Mouse (Mus musculus) neural tube, embryonic 13.5 days (tissue): ENCODE results near the gene Chst14. TPM values are rescaled to one million over a fixed set of nuclear protein-coding genes. Genes with fewer than 3 reads are reported as not detected.
A peak's percentile ranks its signal among the peaks of the same experiment; 100 is the strongest.

Experiments used
- ATAC-seq: fragments of 200-750 bp; cut with Nextera tagmentation; 2 replicates; pipeline ENCODE4 v1.8.0; 2017; ENCODE audit warnings: low read depth, mild to moderate bottlenecking, moderate TSS enrichment, moderate library complexity
- H3K27ac ChIP-seq: fragments of 300-500 bp; sonication (generic); replicated peaks from 2 replicates; pipeline ENCODE4 v1.5.1; 2015; ENCODE audit warnings: moderate library complexity, mild to moderate bottlenecking, inconsistent platforms
- H3K27me3 ChIP-seq: fragments of 300-500 bp; sonication (generic); 2 replicates; pipeline ENCODE4 v1.6.1; 2015; ENCODE audit warnings: mild to moderate bottlenecking, inconsistent platforms
- H3K36me3 ChIP-seq: fragments of 300-500 bp; sonication (generic); 2 replicates; pipeline ENCODE4 v1.6.1; 2015; ENCODE audit warnings: mild to moderate bottlenecking, inconsistent platforms
- H3K4me1 ChIP-seq: fragments of 300-500 bp; sonication (generic); replicated peaks from 2 replicates; pipeline ENCODE4 v1.6.1; 2015; ENCODE audit warnings: inconsistent platforms
- H3K4me2 ChIP-seq: fragments of 300-500 bp; sonication (generic); 2 replicates; pipeline ENCODE4 v1.6.1; 2015; ENCODE audit warnings: inconsistent platforms, mild to moderate bottlenecking, moderate library complexity
- H3K4me3 ChIP-seq: fragments of 300-500 bp; sonication (generic); 2 replicates; pipeline ENCODE4 v1.5.1; 2015; ENCODE audit warnings: mild to moderate bottlenecking, inconsistent platforms
- H3K9ac ChIP-seq: fragments of 300-500 bp; sonication (generic); 2 replicates; pipeline ENCODE4 v1.6.1; 2015; ENCODE audit warnings: moderate library complexity, mild to moderate bottlenecking, inconsistent platforms
- H3K9me3 ChIP-seq: fragments of 300-500 bp; sonication (generic); 2 replicates; pipeline ENCODE4 v1.6.1; 2016; ENCODE audit warnings: inconsistent platforms
- WGBS: fragments of 180-500 bp; shearing (Covaris S2); methylation state at CpG from one replicate; pipeline ENCODE4 v1.1.7; 2015; 5-methylcytosine and 5-hydroxymethylcytosine counted together
- polyA plus RNA-seq: library from polyadenylated mRNA; unstranded; fragments of >200 nt; fragmentation: Nextera tagmentation; extraction: Ambion mirVana; gene quantifications from 2 replicates; pipeline ENCODE4 v1.2.1, GENCODE M21; 2015

Gene Chst14
- polyA plus RNA-seq, 1 experiment from 2014 or later: 10.4 TPM

DNA sequence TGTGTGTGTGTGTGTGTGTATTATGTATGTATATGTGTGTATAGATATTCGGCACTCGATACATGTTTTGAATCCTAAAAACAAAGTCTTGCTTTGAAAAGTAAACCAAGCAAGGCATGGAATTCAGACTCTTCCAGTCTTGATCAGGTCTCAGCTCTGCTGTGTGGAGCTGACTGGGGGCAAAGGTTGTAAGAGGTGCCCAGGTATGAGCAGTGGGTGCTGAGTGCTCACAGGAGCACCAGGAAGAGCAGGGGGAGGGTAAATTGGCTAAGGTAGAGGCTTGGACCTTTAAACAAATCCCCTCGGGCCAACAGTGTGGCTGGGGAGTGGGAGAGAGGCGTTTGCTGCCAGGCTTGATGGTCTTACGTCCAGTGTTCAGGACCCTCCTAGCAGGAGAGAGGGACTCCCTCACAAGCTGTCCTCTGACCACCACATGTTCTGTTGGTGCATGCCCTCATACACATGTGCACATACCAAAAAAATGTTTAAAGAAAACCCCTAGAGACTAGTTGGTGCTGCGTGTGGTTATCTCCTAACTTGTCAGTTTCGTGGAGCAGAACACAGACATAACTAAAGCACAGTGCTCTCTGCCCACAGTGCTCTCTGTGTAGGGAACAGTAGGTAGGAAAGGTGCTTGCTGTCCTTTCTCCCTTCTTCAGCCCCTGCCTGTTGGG, 15.6 kb upstream of the Chst14 start:
- ATAC-seq: no peak
- H3K27ac ChIP-seq: no peak overlapping the region
- H3K4me3 ChIP-seq: no peak overlapping the region
- no peaks in the 10 kb centered on the region for H3K9me3 ChIP-seq
- H3K9ac ChIP-seq: no peak overlapping the region
- H3K27me3 ChIP-seq: no peaks in the 10 kb centered on the region
- peaks cover 59% of the 10 kb centered on the region for H3K4me1 ChIP-seq
- 82% methylated on average over 7 of the region's 7 CpGs for WGBS
- no peaks in the 10 kb centered on the region for H3K36me3 ChIP-seq
- no peak overlapping the region for H3K4me2 ChIP-seq

DNA sequence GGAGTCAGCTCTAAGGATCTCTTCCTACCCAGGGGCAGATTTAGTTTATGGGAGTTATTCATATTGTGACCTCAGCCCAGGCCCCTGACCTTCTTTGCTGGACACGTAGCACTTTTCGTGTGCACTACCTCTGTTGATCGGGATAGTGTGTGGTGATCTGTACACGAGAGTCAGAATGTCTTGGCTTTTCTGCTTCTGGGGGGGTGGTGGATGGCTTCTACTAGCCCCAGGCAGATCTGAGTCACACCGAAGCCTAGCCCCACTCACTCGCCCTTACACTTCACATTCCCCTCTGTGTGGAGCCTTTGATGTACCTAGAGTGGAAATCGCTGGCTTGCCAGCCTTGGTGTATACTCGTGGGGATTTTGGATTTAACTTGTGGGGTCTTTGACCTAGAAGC, 13.6 kb upstream of the Chst14 start:
- Histone ChIP-seq H3K36me3 (peaks cover 15% of the 10 kb centered on the region; the same call in 1 of the 2 replicates), H3K27ac (no peak overlapping the region), H3K27me3 (no peaks in the 10 kb centered on the region), H3K9me3 (no peaks in the 10 kb centered on the region), H3K4me1 (peaks cover 54% of the 10 kb centered on the region), H3K4me2 (no peak overlapping the region), H3K9ac (no peak overlapping the region), H3K4me3 (no peak overlapping the region)
- no peak for ATAC-seq
- 81% methylated on average over 8 of the region's 8 CpGs for WGBS

DNA sequence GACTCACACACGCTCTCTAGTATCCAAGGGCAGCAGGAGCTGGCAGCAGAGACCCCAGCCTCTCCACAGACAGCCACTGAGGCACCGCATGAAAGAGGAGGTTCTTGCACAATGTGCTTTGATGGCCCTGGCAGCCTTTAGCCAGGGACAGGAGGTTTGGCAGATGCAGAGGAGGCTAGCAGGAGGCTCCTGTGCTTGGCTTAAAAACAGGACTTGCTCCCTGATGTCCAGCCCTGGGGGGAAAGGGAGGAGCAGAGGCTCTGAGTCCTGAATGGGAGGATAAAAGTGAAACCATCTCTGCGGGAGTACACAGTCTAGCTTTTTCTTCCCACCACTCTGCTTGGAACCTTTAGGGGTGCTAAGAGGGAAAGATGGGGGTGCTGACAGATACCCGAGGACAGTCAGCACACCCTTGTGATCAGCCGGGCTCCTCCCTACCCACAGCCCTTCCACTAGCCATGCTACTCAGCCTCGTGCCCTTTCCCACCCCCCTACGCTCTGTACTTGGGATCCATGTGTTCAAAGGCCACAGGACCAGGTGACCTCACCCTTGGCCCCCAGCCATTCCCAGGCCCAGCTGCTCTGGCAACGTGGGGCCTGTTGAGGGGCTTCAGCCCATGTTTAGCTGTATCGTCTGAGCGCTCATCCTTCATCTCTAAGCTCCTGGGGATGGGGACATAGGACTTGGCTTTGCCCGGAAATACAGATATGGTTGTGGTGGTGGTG, 12.6 kb upstream of the Chst14 start:
- no peaks in the 10 kb centered on the region for H3K27me3 ChIP-seq
- H3K4me1 ChIP-seq: peaks cover 49% of the 10 kb centered on the region
- H3K4me3 ChIP-seq: no peak overlapping the region
- 57% methylated on average over 11 of the region's 11 CpGs for WGBS
- no peaks in the 10 kb centered on the region for H3K9me3 ChIP-seq
- no peak overlapping the region for H3K27ac ChIP-seq
- ATAC-seq: no peak
- H3K36me3 ChIP-seq: peaks cover 20% of the 10 kb centered on the region; the same call in 1 of the 2 replicates
- H3K9ac ChIP-seq: no peak overlapping the region; the same call in 1 of the 2 replicates
- no peak overlapping the region for H3K4me2 ChIP-seq

DNA sequence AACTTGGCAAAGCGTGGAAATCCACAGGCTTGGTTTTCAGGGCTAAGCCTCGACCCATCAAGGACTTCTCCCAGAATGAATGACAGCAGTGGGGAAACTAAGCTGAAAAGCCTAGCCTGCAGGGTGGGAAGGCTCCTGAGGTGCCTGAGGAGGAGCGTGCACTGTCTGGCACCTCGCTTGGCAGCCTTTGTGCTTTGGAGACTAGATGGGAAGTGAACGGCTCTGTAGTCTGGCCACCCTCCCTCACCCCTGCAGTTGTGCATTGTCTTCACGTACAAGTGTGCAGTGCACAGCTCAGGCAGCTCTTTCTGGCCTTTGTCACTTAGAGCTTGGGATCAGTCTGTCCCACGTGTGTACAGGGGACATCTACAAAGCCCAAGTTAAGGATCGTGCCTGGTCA, 11.6 kb upstream of the Chst14 start:
- H3K27ac ChIP-seq: no peak overlapping the region
- no peak overlapping the region for H3K4me3 ChIP-seq
- H3K4me2 ChIP-seq: no peak overlapping the region
- no peak for ATAC-seq
- H3K36me3 ChIP-seq: peaks cover 30% of the 10 kb centered on the region
- H3K9ac ChIP-seq: no peak overlapping the region
- H3K9me3 ChIP-seq: no peaks in the 10 kb centered on the region
- H3K27me3 ChIP-seq: no peaks in the 10 kb centered on the region
- 44% methylated on average over 8 of the region's 8 CpGs for WGBS
- H3K4me1 ChIP-seq: peaks cover 42% of the 10 kb centered on the region

DNA sequence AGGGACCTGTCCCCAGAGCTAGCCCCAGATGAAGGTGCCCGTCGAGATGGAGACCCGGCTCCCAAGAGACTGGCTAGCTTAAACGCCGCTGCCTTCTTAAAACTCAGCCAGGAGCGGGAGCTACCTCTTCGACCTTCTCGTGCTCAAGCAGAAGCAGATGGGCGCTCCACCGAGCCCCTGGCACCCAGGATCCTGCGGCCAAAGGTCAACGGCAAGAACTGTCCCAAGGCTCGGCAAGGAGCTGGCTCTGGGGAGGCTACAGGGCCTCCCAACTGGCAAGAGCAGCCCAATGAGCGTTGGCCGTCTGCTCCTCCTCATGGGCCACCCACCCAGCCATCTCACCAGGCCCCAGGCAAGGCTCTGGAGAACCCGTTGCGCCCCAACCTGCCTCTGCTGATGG, 9.9 kb upstream of the Chst14 start:
- Histone ChIP-seq H3K9me3 (no peaks in the 10 kb centered on the region), H3K4me3 (no peak overlapping the region), H3K9ac (no peak overlapping the region), H3K27ac (no peak overlapping the region), H3K4me1 (peaks cover 36% of the 10 kb centered on the region), H3K27me3 (no peaks in the 10 kb centered on the region), H3K4me2 (no peak overlapping the region), H3K36me3 (peaks cover 47% of the 10 kb centered on the region)
- 91% methylated on average over 17 of the region's 17 CpGs for WGBS
- no peak for ATAC-seq

DNA sequence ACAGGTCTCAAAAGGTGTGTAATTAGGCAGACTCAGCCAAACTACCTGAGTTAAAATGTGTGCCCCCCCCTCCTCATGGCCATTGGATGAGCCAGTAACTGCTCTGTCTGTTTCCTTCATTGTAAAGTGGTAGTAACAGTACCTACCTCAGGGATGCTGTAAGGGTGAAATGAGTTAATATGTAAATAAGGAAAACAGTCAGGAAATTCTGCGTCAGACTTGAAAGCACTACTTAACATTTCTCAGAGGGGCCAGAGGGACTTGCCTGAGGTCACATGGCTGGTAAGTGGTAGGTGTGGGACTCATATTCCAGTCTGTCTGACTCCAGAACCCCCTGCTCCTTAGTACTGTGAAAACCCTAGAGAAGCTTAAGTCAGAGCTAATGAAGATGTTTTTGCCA, 7.8 kb upstream of the Chst14 start:
- Histone ChIP-seq H3K36me3 (peaks cover 68% of the 10 kb centered on the region), H3K4me3 (no peak overlapping the region), H3K27me3 (no peaks in the 10 kb centered on the region), H3K27ac (no peak overlapping the region), H3K4me1 (peaks cover 16% of the 10 kb centered on the region), H3K9me3 (no peaks in the 10 kb centered on the region), H3K9ac (no peak overlapping the region), H3K4me2 (no peak overlapping the region)
- WGBS: 66% methylated on average over 1 of the region's 1 CpGs
- ATAC-seq: no peak

DNA sequence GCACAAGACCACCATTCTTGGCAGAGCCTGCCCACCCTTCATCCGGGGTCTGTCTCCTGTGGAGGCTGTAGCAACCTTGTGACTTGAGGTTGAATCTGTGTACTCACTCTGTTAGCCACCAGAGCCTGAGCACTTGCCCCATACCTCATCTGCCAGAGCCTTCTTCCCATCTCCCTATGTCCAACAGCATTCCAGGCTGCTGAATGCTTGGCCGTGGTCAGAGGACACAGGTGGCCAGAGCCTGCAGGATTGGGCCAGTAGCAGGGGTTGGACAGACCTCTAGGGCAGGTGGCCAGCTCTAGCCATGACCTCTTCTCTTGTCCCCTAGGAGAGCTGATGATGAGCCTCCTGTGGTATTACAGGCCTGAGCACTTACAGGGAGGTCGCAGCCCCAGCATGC, 5.9 kb upstream of the Chst14 start:
- Histone ChIP-seq H3K36me3 (peaks cover 73% of the 10 kb centered on the region), H3K4me3 (no peak overlapping the region), H3K9ac (no peak overlapping the region), H3K9me3 (no peaks in the 10 kb centered on the region), H3K4me1 (peaks cover 2% of the 10 kb centered on the region; the same call in 1 of the 2 replicates), H3K27me3 (no peaks in the 10 kb centered on the region), H3K4me2 (no peak overlapping the region), H3K27ac (no peak overlapping the region)
- WGBS: 76% methylated on average over 3 of the region's 3 CpGs
- no peak for ATAC-seq

DNA sequence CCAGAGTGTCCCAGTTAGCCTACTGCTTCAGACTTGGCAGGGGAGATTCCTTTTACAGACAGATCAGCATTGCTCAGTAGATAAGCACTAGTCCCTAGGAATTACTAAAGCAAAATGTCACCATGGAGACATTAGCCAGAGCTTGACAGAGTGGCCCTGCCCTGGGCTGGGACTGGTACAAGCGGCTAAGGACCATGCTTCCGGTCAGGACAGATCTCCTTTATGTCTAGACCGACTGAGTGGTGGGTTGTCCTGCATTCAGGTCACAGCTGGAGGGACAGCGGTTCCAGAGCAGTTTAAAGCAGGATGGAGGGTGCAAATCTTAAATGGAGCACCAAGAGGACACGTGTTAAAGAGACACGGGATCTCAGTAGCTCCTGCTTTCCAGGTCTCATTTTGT, 344 bp upstream of the Chst14 start:
- under 1% methylated on average over 6 of the region's 6 CpGs for WGBS
- no peaks in the 10 kb centered on the region for H3K27me3 ChIP-seq
- peak; percentile 60 for ATAC-seq
- peaks cover 31% of the 10 kb centered on the region for H3K36me3 ChIP-seq
- peaks cover 35% of the 10 kb centered on the region for H3K4me1 ChIP-seq
- no peaks in the 10 kb centered on the region for H3K9me3 ChIP-seq
- no peak overlapping the region for H3K27ac ChIP-seq
- peak overlapping the region; percentile 92 for H3K4me2 ChIP-seq
- peak overlapping the region; percentile 64 for H3K4me3 ChIP-seq
- peak overlapping the region; percentile 83 for H3K9ac ChIP-seq

DNA sequence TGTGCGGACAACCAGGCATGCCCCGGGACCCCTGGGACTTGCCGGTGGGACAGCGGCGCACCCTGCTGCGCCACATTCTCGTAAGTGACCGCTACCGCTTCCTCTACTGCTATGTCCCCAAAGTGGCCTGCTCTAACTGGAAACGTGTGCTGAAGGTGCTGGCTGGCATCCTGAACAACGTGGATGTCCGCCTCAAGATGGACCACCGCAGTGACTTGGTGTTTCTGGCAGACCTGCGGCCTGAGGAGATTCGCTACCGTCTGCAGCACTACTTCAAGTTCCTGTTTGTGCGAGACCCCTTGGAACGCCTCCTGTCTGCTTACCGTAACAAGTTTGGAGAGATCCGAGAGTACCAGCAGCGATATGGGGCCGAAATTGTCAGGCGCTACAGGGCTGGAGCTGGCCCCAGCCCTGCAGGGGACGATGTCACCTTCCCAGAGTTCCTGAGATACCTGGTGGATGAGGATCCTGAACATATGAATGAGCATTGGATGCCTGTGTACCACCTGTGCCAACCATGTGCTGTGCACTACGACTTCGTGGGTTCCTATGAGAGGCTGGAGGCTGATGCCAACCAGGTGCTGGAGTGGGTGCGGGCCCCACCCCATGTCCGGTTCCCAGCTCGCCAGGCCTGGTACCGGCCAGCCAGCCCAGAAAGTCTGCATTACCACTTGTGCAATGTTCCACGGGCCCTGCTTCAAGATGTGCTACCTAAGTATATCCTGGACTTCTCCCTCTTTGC, 873 bp downstream of the Chst14 start:
- Histone ChIP-seq H3K4me1 (peaks cover 35% of the 10 kb centered on the region), H3K27ac (no peak overlapping the region), H3K9me3 (no peaks in the 10 kb centered on the region), H3K4me3 (peak overlapping the region; percentile 64), H3K27me3 (no peaks in the 10 kb centered on the region), H3K9ac (peak overlapping the region; percentile 83), H3K4me2 (peak overlapping the region; percentile 92), H3K36me3 (peaks cover 19% of the 10 kb centered on the region)
- no peak for ATAC-seq
- 33% methylated on average over 31 of the region's 31 CpGs for WGBS

DNA sequence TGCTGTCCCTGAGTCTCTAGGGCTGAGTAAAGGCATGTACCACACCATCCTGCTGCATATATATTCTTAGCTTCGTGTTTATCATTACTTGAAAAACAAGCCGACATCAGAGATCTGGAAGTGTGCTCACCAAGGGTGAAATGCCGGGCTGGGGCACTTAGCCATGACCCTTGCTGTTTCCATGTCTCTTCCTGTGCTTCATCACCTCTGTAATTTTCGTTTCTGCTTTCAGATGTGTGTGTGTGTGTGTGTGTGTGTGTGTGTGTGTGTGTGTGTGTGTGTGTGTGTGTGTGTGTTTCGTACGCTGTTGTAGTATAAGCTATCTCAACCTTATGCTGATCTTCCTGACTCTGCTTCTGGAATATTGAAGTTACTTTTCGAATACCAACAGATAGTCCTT, 15.0 kb downstream of the Chst14 start:
- no peak for ATAC-seq
- H3K27ac ChIP-seq: no peak overlapping the region
- 81% methylated on average over 5 of the region's 7 CpGs for WGBS

DNA sequence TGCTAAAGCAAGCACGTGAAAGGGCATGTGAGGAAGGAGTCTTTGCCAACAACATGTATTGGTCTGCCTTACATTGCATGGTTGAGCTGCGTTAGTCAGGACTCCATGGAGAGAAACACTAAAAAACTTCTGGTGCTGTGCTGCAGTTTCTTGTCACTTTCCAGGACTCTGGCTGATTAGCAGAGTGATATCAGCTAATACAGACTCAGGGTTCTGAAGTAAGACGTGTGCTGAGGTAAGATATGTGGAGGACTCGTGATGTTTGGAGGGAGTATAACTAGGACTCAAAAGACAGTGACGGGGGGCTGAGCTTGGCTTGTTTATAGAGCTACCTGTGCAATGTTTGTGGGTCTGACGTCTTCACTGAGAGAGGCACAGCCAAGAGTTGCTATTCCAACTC, 16.9 kb downstream of the Chst14 start:
- H3K36me3 ChIP-seq: no peaks in the 10 kb centered on the region
- H3K4me3 ChIP-seq: no peak overlapping the region
- H3K9ac ChIP-seq: no peak overlapping the region
- 92% methylated on average over 6 of the region's 6 CpGs for WGBS
- no peak overlapping the region for H3K4me2 ChIP-seq
- no peak for ATAC-seq
- no peaks in the 10 kb centered on the region for H3K9me3 ChIP-seq
- H3K27me3 ChIP-seq: no peaks in the 10 kb centered on the region
- H3K4me1 ChIP-seq: no peaks in the 10 kb centered on the region
- H3K27ac ChIP-seq: no peak overlapping the region

More for the DNA sequence above, 15.0 kb downstream of the Chst14 start:
- H3K27me3 ChIP-seq: no peaks in the 10 kb centered on the region
- H3K4me2 ChIP-seq: no peak overlapping the region
- no peaks in the 10 kb centered on the region for H3K4me1 ChIP-seq
- no peaks in the 10 kb centered on the region for H3K9me3 ChIP-seq
- no peak overlapping the region for H3K4me3 ChIP-seq
- H3K9ac ChIP-seq: no peak overlapping the region
- H3K36me3 ChIP-seq: no peaks in the 10 kb centered on the region

DNA sequence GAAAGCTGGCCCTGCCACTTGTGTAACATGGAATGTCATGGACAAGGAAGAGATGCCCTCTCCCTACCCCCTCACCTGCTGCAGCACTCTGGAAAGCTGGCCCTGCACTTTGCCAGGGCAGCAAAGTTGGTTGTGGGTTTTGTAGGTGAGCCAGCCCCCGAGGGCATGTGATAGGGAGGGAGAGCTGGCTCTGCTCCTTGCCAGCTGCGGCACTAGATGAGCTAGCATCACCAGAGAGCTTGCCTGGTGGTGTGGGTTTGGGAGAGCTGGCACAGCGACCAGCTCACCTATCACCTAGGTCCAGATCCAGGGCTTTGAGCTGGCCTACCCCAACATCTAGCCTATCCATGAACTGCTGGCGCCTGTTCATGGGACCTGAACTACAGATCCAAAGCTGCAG, 22.5 kb downstream of the Chst14 start:
- no peaks in the 10 kb centered on the region for H3K36me3 ChIP-seq
- H3K9ac ChIP-seq: no peak overlapping the region
- no peaks in the 10 kb centered on the region for H3K27me3 ChIP-seq
- no peak overlapping the region for H3K4me3 ChIP-seq
- no peaks in the 10 kb centered on the region for H3K9me3 ChIP-seq
- no peaks in the 10 kb centered on the region for H3K4me1 ChIP-seq
- ATAC-seq: no peak
- WGBS: 89% methylated on average over 4 of the region's 4 CpGs
- no peak overlapping the region for H3K4me2 ChIP-seq
- no peak overlapping the region for H3K27ac ChIP-seq
